Mouse (Mus musculus) sigmoid colon, adult 10 weeks (tissue): ENCODE measurements around the gene Ppard. TPM values are rescaled to one million over a fixed set of nuclear protein-coding genes. Genes with fewer than 3 reads are reported as not detected.

Source experiments
- polyA plus RNA-seq: library from polyadenylated mRNA; stranded (reverse); fragments of 350-450 nt; fragmentation: Illumina TruSeq; extraction: RNeasy Lipid Tissue Mini Kit (QIAGEN cat#74804); gene quantifications from one replicate; pipeline ENCODE4 v1.2.3, GENCODE M21; 2014; ENCODE audit warnings: low read depth, low replicate concordance

Gene Ppard
- 7.2 TPM for polyA plus RNA-seq

GRCm38 (mm10) chr17:28232475-28233060, at the start of gene Ppard:
Ppard (plus strand) TSS chr17:28232700.

GRCm38 (mm10) chr17:28207591-28208313, 24.7 kb upstream of the Ppard start, which contains the start of gene Def6:
Def6 (plus strand) TSS chr17:28207778.

GRCm38 (mm10) chr17:28313212-28313879, 80.8 kb downstream of the Ppard start, which contains the start of gene Fance:
Fance (plus strand) TSS chr17:28313519.

GRCm38 (mm10) chr17:28328366-28328928, 95.9 kb downstream of the Ppard start, which contains the start of gene Rpl10a:
Rpl10a (plus strand) TSS chr17:28328471.

GRCm38 (mm10) chr17:28350466-28351352, 118.2 kb downstream of the Ppard start, which contains the start of gene Tead3:
Tead3 (minus strand) TSS chr17:28350817.

Other genes with a start within 250 kb of the Ppard start
- not detected for gene Tcp11, start 152.1 kb upstream of the Ppard start, polyA plus RNA-seq
- gene Scube3, start 90.6 kb upstream of the Ppard start, polyA plus RNA-seq = 0.16 TPM
- 0.47 TPM for gene Zfp523, start 55.6 kb upstream of the Ppard start, polyA plus RNA-seq
- 0.25 TPM for gene Def6, start 24.9 kb upstream of the Ppard start, polyA plus RNA-seq
- not detected for gene Fance, start 80.8 kb downstream of the Ppard start, polyA plus RNA-seq
- gene Rpl10a, start 95.8 kb downstream of the Ppard start, polyA plus RNA-seq = 170 TPM
- gene Tead3, start 118.1 kb downstream of the Ppard start, polyA plus RNA-seq = 1.2 TPM
- not detected for gene Tulp1, start 132.5 kb downstream of the Ppard start, polyA plus RNA-seq